Mouse (Mus musculus): ENCODE data around the gene V1rd19. TPM values are rescaled to one million over a fixed set of nuclear protein-coding genes. Genes with fewer than 3 reads are reported as not detected.
"Not testable (repeated sequence)": the region's sequence is repeated elsewhere in the genome, so short reads cannot be mapped to it uniquely, and the experiment has no call there.

V1rd19 gene
- not detected in 2 replicates for polyA plus RNA-seq (2016; fragmentation: Nextera tagmentation; extraction: Ambion mirVana)

GRCm38 (mm10) chr7:24001391-24001790 lies at the start of gene V1rd19:
TSS of gene V1rd19 (plus strand) at chr7:24001691.
- no peak for DNase-seq (ENCODE audit: low spot score)
- Histone ChIP-seq H3K9me3 (peaks cover 39% of the 10 kb centered on the region), H3K27me3 (replicated peaks; ENCODE audit: low read depth, poor library complexity, severe bottlenecking) (no peaks in the 10 kb centered on the region), H3K27ac (replicated peaks) (no peak within 1 kb of the TSS), H3K36me3 (replicated peaks) (no peaks in the 10 kb centered on the region), H3K4me1 (no peaks in the 10 kb centered on the region), H3K4me3 (no peak within 1 kb of the TSS)
- 67% methylated on average over 2 of the region's 2 CpGs for WGBS

- not testable (repeated sequence) for H3K36me3 ChIP-seq (replicated peaks); H3K4me1 ChIP-seq; DNase-seq (ENCODE audit: low spot score); H3K27me3 ChIP-seq (replicated peaks; ENCODE audit: low read depth, poor library complexity, severe bottlenecking); H3K4me3 ChIP-seq; H3K27ac ChIP-seq (replicated peaks)
- H3K9me3 ChIP-seq, result peaks cover 67% of the 10 kb centered on the region
- WGBS, result 64% methylated on average over 3 of the region's 3 CpGs
Observed at GRCm38 (mm10) chr7:23968044-23968443, 33.4 kb upstream of the V1rd19 start.

- WGBS, result 89% methylated on average over 9 of the region's 9 CpGs
- peaks cover 67% of the 10 kb centered on the region for H3K9me3 ChIP-seq
- not testable (repeated sequence) for H3K4me3 ChIP-seq; H3K27ac ChIP-seq (replicated peaks); H3K36me3 ChIP-seq (replicated peaks); H3K4me1 ChIP-seq; DNase-seq (ENCODE audit: low spot score); H3K27me3 ChIP-seq (replicated peaks; ENCODE audit: low read depth, poor library complexity, severe bottlenecking)
Observed at GRCm38 (mm10) chr7:23974315-23974714, 27.2 kb upstream of the V1rd19 start, which contains the start of gene Vmn1r181. TSS of gene Vmn1r181 (plus strand) at chr7:23974615.

GRCm38 (mm10) chr7:24052660-24053304 lies 51.3 kb downstream of the V1rd19 start, which contains the start of gene Vmn1r183:
TSS of gene Vmn1r183 (plus strand) at chr7:24053254.
- H3K36me3 ChIP-seq (replicated peaks), result no peaks in the 10 kb centered on the region
- H3K4me3 ChIP-seq, result no peak within 1 kb of the TSS
- H3K27ac ChIP-seq (replicated peaks), result no peak within 1 kb of the TSS
- no peaks in the 10 kb centered on the region for H3K4me1 ChIP-seq
- 80% methylated on average over 4 of the region's 4 CpGs for WGBS
- H3K9me3 ChIP-seq, result peaks cover 6% of the 10 kb centered on the region
- H3K27me3 ChIP-seq (replicated peaks; ENCODE audit: low read depth, poor library complexity, severe bottlenecking), result no peaks in the 10 kb centered on the region
- no peak for DNase-seq (ENCODE audit: low spot score)

Other genes with a start within 250 kb of the V1rd19 start
- not detected in 2 replicates for gene Vmn1r174, start 249.4 kb upstream of the V1rd19 start, polyA plus RNA-seq (2016; fragmentation: Nextera tagmentation; extraction: Ambion mirVana)
- not detected in 2 replicates for gene Vmn1r175, start 191.0 kb upstream of the V1rd19 start, polyA plus RNA-seq (2016; fragmentation: Nextera tagmentation; extraction: Ambion mirVana)
- not detected in 2 replicates for gene Vmn1r176, start 164.3 kb upstream of the V1rd19 start, polyA plus RNA-seq (2016; fragmentation: Nextera tagmentation; extraction: Ambion mirVana)
- not detected in 2 replicates for gene Vmn1r177, start 135.2 kb upstream of the V1rd19 start, polyA plus RNA-seq (2016; fragmentation: Nextera tagmentation; extraction: Ambion mirVana)
- gene Vmn1r178, start 109.7 kb upstream of the V1rd19 start, polyA plus RNA-seq (2016; fragmentation: Nextera tagmentation; extraction: Ambion mirVana), result not detected in 2 replicates
- not detected in 2 replicates for gene Vmn1r179, start 74.7 kb upstream of the V1rd19 start, polyA plus RNA-seq (2016; fragmentation: Nextera tagmentation; extraction: Ambion mirVana)
- gene Vmn1r180, start 51.1 kb upstream of the V1rd19 start, polyA plus RNA-seq (2016; fragmentation: Nextera tagmentation; extraction: Ambion mirVana), result not detected in 2 replicates
- gene Vmn1r181, start 27.1 kb upstream of the V1rd19 start, polyA plus RNA-seq (2016; fragmentation: Nextera tagmentation; extraction: Ambion mirVana), result not detected in 2 replicates
- gene Vmn1r183, start 51.6 kb downstream of the V1rd19 start, polyA plus RNA-seq (2016; fragmentation: Nextera tagmentation; extraction: Ambion mirVana), result not detected in 2 replicates
- 28.9 and 30.0 TPM in 2 replicates for gene Zfp180, start 80.2 kb downstream of the V1rd19 start, polyA plus RNA-seq (2016; fragmentation: Nextera tagmentation; extraction: Ambion mirVana)
- 3.2 and 4.7 TPM in 2 replicates for gene Zfp112, start 110.6 kb downstream of the V1rd19 start, polyA plus RNA-seq (2016; fragmentation: Nextera tagmentation; extraction: Ambion mirVana)
- gene Zfp235, start 132.5 kb downstream of the V1rd19 start, polyA plus RNA-seq (2016; fragmentation: Nextera tagmentation; extraction: Ambion mirVana), result 15.3 and 15.7 TPM in 2 replicates
- gene Zfp114, start 173.4 kb downstream of the V1rd19 start, polyA plus RNA-seq (2016; fragmentation: Nextera tagmentation; extraction: Ambion mirVana), result 4.8 and 5.2 TPM in 2 replicates
- gene Zfp111, start 209.8 kb downstream of the V1rd19 start, polyA plus RNA-seq (2016; fragmentation: Nextera tagmentation; extraction: Ambion mirVana), result 10.7 and 11.1 TPM in 2 replicates
- gene Zfp109, start 235.9 kb downstream of the V1rd19 start, polyA plus RNA-seq (2016; fragmentation: Nextera tagmentation; extraction: Ambion mirVana), result 5.7 and 6.7 TPM in 2 replicates

All from embryonic facial prominence, embryonic 10.5 days (tissue).